Mouse (Mus musculus): ENCODE results near the gene Tmem79.
"Not testable (repeated sequence)": the region's sequence is repeated elsewhere in the genome, so short reads cannot be mapped to it uniquely, and the experiment has no call there.

Gene Tmem79

GRCm38 (mm10) chr3:88281141-88281916 is 54.6 kb downstream of the Tmem79 start:
- not testable (repeated sequence) for DNase-seq

- DNase-seq: no peak
Observed at GRCm38 (mm10) chr3:88280035-88280434, 55.9 kb downstream of the Tmem79 start.
